Comparison of ENCODE assay signal across 7 mouse cellular contexts in the genomic region with DNA sequence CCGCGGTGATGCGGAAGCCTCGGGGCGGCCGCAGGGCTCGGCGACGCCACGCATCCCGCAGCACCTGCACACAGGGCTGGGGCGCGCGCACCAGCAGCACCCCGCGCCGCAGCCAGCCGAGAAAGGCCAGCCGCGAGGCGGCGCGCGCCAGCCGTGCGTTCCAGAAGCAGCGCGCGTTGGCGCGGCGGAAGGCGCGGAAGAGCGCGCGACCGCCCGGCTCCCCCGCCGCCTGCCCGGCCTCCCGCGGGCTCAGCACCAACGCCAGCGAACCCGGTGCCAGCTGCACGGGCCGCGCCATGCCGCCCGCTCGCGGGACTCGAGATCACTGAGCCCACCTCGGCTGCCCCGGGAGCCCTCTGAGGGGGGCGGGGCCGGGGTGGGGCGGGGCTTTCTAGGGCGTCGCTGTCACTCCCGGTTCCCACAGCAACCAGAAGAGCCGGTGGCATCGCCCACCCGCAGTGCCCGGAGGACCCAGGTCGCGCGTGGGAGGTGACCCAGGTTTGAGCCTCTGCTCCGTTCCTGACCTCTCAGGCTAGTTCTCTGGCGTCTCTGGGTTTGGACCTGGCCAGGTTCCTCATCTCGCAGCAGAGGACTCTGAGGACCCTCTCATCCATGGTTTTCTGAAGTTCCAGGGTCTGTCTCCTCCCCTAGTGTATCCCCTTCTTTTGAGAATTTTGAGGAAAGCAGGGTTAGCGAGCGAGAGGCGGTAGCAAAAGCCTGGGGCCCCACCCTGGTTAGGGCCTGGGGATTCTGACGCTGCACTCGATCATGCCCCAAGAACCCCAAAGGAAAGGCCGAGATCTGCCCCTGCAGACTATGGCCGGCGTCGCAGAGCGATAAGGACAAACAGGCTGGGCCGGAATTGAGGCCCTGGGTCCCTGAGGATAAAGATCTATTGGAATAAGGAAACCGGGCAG. TPM values are rescaled to one million over a fixed set of nuclear protein-coding genes. Genes with fewer than 3 reads are reported as not detected.
DNase-seq lines count a peak whose midpoint lies in the region; ATAC-seq and TF ChIP-seq lines count a peak whose summit lies in the region.

Gene Stox1, minus strand, starts transcription at position 358 of the 917 bp plus-strand sequence.

- TF ChIP-seq CTCF in small intestine, adult 2 months (IDR thresholded peaks at IDR 0.05; ENCODE audit: extremely low read depth, insufficient read length, insufficient replicate concordance, low read depth, low read length), result no peak

- peak within 1 kb of the TSS; percentile 91 for H3K4me3 ChIP-seq in intestine, embryonic 16.5 days (ENCODE audit: low read length)
- peak within 1 kb of the TSS; percentile 79 for H3K4me3 ChIP-seq in small intestine, adult 2 months (ENCODE audit: low read depth, low read length)

- intact Hi-C loops in left cerebral cortex, postnatal 25 days (cut with DNase I), result loop anchor here (1.0 kb wide), 1 partner anchor 75 kb away; the partner anchor contains the start of gene Ddx50

- H3K27me3 ChIP-seq in intestine, embryonic 16.5 days (replicated peaks; ENCODE audit: control insufficient read depth, insufficient read depth, low read length), result no peaks in the 10 kb centered on the region
- H3K27me3 ChIP-seq in small intestine, adult 2 months (ENCODE audit: control insufficient read depth, insufficient read depth, low read length), result peaks cover 12% of the 10 kb centered on the region

- no peaks in the 10 kb centered on the region for H3K36me3 ChIP-seq in intestine, embryonic 16.5 days (ENCODE audit: control insufficient read depth, insufficient read depth, low read length)
- no peaks in the 10 kb centered on the region for H3K36me3 ChIP-seq in small intestine, adult 2 months (ENCODE audit: control insufficient read depth, insufficient read depth, low read length)

- peak within 1 kb of the TSS; percentile 74 for H3K9ac ChIP-seq in intestine, embryonic 16.5 days (ENCODE audit: low read depth, low read length)

- WGBS in intestine, embryonic 16.5 days, result under 1% methylated on average over 81 of the region's 85 CpGs
- WGBS in small intestine, adult 2 months, result 2% methylated on average over 83 of the region's 85 CpGs

- ATAC-seq in common myeloid progenitor, adult 5-6 weeks (replicated peaks; ENCODE audit: low read depth, poor library complexity, severe bottlenecking), result peak; percentile 64
- peak; percentile 92 for ATAC-seq in intestine, embryonic 16.5 days
- peak; percentile 51 for ATAC-seq in megakaryocyte-erythroid progenitor cell, adult 5-6 weeks (replicated peaks; ENCODE audit: low FRiP score, low TSS enrichment, poor library complexity, severe bottlenecking)

- peak within 1 kb of the TSS; percentile 98 for H3K4me2 ChIP-seq in intestine, embryonic 16.5 days (ENCODE audit: low read depth, low read length)

- no peak within 1 kb of the TSS for H3K27ac ChIP-seq in intestine, embryonic 16.5 days (ENCODE audit: low read length)
- no peak within 1 kb of the TSS for H3K27ac ChIP-seq in small intestine, adult 2 months (ENCODE audit: insufficient read depth, low read depth, low read length)

- TF ChIP-seq POLR2A in small intestine, adult 2 months (IDR thresholded peaks at IDR 0.05; ENCODE audit: low read depth, low read length), result no peak

- peak; percentile 48 to 78 for DNase-seq in adrenal gland, adult (ENCODE audit: inconsistent age in 2 of 2, low spot score in 1 of 2)
- peak; percentile 30 for DNase-seq in gastrocnemius, postnatal 25 days
- peak; percentile 57 to 77 for DNase-seq in left cerebral cortex, postnatal 25 days (ENCODE audit: low spot score in 2 of 2)

- H3K4me1 ChIP-seq in intestine, embryonic 16.5 days (ENCODE audit: control insufficient read depth, insufficient read depth, low read length), result peaks cover 6% of the 10 kb centered on the region
- H3K4me1 ChIP-seq in small intestine, adult 2 months (ENCODE audit: control insufficient read depth, insufficient read depth, insufficient read length, low read length), result 0 out of 2 replicates have a peak, but pooled peaks cover 5% of the 10 kb centered on the region

- H3K9me3 ChIP-seq in intestine, embryonic 16.5 days (ENCODE audit: control insufficient read depth, low read length), result no peaks in the 10 kb centered on the region

RNA-seq across cellular contexts. Expression of gene Stox1, which starts in this region (rescaled TPM):
- 0.39 and 0.73 TPM in 2 replicates for total RNA-seq in common myeloid progenitor, adult 5-6 weeks (2017)
- total RNA-seq in gastrocnemius, postnatal 25 days (2021), result under 1 TPM; 0.31 to 0.43 TPM
- 1.6 and 1.7 TPM in 2 replicates for polyA plus RNA-seq in intestine, embryonic 16.5 days (2015; fragmentation: Nextera tagmentation; extraction: Ambion mirVana)
- total RNA-seq in left cerebral cortex, postnatal 25 days (2021), result 1 to 10 TPM; 4.8 to 6.9 TPM
- total RNA-seq in megakaryocyte-erythroid progenitor cell, adult 5-6 weeks (2014; fragmentation: Nextera tagmentation), result not detected in 2 replicates
- not detected in 2 replicates for total RNA-seq in megakaryocyte-erythroid progenitor cell, adult 5-6 weeks (2017)
- polyA plus RNA-seq in small intestine, adult 2 months (2012; rRNA removed), result 0.11 and 0.14 TPM in 2 replicates

Comparison
In these comparisons a context has a peak if more than half of its experiments do, and no peak if none do; other contexts are left out.
1. Peak in ATAC-seq in common myeloid progenitor, adult 5-6 weeks; RNA of the gene not detected or under 1 TPM.
2. Peak in DNase-seq in gastrocnemius, postnatal 25 days; RNA of the gene not detected or under 1 TPM.
3. Peak in ATAC-seq in megakaryocyte-erythroid progenitor cell, adult 5-6 weeks; RNA of the gene not detected or under 1 TPM.